Mouse (Mus musculus) Muller cell, postnatal 12 days (primary cell): ENCODE measurements around the gene Gabbr2.

Source experiments
- DNase-seq: peaks from one replicate; pipeline ENCODE4 v3.0.0-alpha.2; 2015; ENCODE audit errors: inconsistent ontology term

The Gabbr2 gene

DNA sequence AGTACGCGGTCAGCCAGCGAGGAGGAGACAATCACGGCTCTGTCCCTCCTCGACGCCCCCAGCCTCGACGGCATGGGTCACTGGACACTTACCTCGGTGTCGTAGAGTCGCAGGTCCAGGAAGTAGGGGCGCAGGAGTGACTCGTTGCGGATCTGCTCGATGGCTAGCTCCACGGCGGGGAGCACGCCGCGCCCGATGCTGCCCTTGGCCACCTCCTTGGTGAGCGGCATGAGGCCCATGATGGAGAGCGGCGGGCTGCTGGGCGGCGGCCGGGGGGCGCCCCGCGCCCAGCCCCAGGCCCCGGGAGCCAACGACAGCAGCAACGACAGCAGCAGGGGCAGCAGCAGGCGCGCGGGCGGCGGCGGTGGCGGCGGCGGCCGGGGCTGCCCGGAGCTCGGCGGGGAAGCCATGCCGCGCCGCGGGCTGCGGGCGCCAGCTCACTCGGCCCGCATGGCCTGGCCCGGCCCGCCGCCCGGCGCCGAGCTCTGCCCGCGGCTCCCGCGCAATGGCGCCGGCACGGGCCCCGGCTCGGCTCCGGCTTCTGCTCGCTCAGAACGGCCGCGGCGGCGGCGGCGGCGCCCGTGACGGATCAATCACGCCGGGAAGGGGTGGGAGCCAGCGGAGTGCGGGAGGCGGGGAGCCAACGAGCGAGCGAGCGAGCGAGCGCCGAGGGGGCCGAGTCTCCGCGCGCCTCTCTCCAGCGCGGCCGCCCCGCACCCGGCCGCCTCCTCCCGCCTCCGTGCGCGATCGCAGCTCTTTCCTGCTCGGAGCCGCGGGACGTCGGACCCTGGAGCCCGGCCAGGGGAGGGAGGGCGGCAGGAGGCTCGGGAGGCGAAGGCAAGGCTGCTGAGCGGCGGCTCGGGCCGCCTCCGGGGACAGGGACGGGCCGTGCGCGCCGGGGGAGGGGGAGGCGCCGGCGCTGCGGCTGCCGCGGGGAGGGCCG lies at the start of gene Gabbr2:
TSS of gene Gabbr2 (minus strand) at position 858 of the 943 bp plus-strand sequence.
- peak; percentile 22 for DNase-seq

DNA sequence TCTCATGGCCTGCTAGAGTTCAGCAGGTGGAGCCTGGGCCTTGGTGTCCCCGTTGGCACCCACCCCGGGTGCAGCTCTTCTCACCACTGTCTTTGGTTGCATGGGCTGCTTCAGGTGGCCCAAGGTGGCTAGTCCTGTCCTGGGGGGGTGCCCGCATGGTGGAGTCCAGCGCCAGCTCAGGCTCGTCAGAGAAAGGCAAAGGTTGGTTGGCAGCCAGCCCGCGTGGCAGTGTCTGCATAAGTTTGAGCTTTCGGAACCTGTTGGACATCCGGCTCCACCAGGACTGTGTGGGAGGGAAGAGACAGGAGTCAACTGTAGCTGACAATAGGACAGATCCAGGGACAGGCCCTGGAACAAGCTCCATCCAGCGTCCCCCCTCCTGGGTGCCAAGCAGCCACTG lies 47.9 kb upstream of the Gabbr2 start:
- DNase-seq: no peak

DNA sequence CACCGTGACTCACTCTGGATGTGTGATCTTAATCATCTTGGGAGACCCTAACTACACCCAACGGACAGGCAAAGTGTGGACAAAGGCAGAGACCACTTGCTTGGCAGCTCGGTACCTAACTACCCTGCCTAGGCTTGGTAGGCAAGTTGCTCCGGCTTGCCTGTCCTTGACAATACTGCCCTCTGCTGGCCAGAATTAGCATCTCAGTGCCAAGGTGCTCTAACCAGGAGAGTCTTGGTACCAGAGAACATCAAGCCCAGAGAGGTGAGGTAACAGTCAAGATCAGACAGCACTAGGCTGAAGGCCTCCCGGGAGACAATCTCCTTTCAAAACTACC lies 45.6 kb upstream of the Gabbr2 start:
- DNase-seq: peak; percentile 62

DNA sequence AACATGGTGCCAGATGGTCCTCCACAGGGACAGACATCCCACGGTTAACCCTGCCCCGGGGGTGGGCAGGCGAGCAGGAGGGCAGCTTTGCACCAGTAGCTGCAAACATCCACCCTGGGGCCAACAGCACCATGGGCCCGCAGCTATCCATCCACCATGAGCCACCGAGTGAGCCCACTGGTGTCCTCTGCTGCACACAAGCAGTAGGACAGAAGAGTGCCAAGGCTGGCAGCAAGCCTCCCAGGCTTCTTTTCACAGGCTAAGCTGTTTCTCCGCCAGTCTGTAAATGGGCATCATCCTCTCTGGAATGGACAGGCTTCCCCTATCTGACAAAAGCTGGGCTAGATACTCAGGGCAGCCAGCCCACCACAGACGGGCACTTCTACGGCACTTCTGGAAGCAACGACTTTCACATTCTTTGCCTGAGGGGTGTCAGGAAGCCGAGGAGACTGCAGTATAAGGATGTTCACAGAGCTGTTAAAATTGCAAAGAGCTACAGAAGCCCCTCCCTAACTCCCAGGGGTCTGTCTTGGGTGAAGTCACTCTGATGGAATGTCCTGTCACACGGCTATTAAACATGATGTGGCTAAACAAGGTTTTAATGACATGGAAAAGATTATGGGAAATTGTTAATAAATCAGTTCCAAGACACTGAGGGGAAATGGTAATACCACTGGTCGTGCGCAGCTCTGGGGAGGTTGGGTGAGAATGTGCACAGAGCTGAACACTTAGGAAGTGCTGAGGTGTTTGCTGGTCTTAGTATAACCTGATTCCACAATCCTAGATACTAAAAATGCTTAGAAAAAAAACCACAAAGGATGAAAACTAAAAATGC lies 45.0 kb upstream of the Gabbr2 start:
- DNase-seq: peak; percentile 88

DNA sequence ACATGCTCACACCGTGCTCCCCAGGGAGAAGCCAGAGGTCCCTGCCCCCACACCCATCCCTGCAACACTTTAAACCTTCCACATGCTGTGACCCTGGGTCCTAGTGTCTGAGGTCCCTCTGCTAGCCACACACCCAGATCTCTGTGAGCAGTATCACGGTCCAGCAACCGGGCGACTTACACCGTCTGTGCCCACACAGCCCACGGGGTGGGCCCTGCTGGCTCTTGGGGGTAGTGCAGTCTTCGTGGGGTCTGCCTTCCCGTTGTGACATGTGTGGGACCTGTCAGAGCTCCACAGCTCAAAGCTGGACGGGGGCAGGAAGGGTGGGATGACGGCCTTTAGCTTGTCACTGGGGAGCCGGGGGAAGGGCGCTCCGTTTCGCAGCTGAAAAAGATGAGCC lies 43.9 kb upstream of the Gabbr2 start:
- no peak for DNase-seq

DNA sequence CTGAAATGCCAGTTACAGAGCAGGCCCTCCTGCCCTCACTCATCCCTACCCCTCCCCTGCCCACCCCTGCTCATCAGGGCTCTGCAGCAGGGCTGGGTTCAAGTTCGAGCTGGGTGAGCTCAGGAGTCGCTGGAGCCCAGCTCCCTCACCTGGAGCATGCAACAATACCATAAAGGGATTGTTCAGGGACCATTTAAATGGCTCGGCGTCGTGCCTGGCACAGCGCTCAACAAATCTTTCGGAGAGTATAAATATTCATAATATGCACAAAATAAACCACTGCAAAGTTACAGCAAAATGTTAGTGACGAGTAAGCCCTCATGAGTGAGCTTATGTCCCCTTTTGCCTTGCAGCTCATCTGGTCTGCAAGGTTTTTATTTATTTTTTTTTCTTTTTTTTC lies 40.5 kb upstream of the Gabbr2 start:
- no peak for DNase-seq

DNA sequence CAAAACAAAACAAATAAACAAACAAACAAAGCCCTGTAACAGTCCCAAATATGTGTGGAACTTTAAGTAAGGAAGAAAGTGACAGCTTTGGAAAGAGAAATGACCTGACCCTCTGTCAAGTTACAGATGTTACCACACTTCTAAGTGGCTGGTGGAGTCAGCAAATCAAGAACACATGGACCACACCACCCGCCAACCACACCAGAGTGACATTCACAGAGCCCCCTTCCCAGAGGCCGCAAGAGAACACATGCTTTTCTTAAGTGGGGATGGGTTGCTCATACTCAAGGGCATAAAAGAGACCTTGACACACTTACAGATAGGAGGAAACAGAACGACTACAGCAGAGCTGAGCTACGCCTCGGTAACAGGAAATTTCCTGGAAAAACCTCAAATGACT lies 37.1 kb upstream of the Gabbr2 start:
- no peak for DNase-seq

DNA sequence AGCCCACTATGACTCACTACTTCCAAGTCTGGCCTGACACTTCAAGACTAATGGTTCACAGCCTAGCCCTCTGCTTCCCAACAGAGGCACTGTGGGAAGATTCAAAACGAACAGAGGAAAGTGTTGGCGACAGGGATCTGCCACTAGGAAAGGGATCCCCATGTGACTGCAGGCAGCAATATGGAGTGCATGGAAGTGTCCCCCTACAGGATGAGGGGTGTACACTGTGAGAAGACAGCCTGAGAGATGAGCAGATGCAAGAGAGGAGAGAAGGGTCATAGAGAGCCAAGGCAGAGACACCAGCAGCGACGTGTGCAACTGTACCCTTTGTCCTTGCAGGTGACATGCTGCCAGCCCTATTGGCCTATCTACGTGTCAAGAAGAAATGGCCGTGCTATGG lies 32.3 kb upstream of the Gabbr2 start:
- DNase-seq: no peak

DNA sequence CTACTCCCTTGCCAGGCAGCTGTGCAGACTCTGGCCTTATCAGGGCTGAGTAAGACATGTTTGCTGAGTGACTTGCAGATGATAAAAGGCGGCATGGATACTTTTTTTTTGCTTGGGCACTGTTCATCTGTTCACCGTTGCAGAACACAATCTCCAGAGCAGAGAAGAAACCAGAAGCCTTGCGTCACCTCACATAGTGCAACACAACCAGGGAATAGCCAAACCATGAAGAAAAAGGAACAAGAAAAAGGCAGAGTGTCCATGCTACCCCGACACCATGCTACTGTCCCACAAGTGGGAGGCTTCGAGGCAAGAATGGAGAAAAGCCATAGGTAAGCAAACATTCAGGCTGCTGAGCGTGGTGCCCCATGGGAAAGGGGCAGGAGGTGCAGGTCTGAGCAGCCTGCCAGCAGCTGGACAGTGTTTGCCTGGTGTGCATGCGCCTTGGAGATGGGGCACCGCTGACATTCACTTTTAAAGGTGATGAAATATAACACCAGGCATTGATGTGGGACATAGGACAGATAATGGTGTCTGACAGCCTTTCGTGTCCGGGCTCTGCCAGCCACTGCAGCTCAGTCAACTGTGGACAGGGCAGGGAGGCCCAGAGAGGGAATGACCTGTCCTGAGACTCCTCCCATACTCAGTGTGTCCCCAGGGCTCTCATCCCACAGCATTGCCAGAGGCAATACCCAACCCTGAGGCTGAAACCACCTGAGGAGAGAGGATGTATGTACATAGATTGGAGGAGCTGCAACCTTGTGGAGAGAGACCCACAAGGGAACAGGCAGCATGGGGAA lies 31.3 kb upstream of the Gabbr2 start:
- no peak for DNase-seq

DNA sequence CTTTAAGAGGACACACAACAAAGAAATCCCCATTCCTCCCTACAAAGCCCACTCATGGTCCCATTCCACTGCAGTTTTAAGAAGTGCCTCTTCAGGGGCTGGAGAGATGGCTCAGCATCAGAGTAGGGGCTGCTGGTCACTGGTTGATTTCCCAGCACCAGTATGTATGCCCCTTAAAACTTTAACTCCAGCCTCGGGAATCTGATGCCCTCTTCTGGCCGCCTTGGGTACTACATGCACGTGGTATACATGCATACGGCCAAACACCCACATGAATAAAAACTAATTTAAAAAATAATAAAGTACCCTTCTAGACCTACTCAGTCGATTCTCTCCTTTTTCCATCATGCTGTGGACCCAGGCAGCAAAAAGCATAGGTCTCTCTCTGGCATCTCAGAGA lies 28.9 kb upstream of the Gabbr2 start:
- peak; percentile 19 for DNase-seq

DNA sequence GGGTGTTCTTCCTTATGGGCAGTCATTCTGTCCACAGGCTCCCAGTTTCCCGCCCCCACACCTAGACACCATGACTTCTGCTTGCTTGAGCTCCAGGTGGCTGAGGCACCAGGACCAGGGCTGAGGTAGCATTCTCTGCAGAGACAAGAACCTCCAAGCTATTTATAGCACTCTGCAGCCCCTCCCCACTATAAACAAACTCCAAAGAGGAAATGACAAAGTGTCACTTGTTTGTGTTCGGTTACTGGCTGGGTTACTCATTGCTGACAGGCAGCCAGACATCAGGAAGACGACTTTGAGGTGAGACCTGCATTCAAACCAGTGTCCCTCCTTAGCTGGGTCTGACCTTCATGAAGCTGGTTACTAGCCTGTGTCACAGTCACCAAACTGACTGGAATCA lies 23.5 kb upstream of the Gabbr2 start:
- DNase-seq: no peak

DNA sequence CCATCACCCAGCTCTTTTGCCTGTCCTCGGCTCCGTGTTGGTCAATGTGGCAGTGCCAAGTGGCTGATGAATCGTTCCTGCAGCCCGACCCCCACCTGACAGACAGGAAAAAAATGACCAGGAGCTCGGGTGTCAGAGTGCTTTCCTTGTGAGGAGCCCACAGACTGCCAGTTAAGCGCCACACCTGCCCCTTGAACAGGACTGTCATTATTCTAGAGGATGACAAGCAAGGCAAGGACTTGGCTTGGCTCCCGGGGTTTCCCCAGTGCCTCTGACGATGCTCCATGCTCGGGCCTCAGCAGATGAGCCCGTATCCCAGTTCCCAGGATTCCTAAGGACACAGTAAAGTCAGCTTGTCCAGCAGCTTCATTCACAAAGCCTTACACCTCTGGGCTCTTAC lies 20.8 kb upstream of the Gabbr2 start:
- peak; percentile 58 for DNase-seq

DNA sequence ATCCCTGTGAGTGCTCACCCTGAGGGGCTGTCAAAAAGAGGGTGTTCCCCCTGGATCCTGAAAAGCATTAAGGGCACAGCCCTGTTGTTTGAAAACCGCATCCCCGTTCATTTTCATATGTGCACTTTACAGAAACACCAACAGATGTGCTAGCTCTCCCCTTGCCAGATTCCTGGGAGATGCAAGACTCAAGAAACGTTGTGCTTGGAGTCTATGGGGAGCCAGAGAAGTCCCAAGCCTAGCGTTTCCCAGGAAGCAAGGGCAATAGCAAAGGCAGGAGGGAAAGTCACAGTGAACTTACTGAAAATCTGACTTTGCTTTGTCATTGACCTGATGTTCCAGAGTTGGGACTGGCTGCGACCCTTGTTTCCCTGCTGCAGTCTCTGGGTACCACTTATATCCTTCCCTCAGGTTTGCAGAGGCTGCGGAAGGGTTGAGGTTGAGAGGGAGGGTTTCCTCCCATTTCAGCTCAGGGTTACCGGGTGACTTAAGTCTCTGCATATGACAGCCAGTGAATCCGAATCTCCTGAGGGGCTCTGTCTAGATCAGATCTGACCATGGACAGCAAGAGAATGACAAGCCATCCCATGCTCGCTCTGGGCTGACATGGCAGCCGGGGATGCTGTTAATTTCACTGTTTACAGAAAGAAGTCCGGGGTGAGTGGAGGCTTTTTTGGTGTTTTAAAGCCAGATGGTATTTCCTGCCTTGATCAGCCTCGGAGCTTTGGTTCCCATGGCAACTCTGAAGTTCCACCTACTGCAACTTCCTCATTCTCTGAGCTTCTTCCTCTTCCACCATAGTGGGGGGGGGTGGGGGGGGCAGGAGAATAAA lies 18.9 kb upstream of the Gabbr2 start:
- DNase-seq: no peak

DNA sequence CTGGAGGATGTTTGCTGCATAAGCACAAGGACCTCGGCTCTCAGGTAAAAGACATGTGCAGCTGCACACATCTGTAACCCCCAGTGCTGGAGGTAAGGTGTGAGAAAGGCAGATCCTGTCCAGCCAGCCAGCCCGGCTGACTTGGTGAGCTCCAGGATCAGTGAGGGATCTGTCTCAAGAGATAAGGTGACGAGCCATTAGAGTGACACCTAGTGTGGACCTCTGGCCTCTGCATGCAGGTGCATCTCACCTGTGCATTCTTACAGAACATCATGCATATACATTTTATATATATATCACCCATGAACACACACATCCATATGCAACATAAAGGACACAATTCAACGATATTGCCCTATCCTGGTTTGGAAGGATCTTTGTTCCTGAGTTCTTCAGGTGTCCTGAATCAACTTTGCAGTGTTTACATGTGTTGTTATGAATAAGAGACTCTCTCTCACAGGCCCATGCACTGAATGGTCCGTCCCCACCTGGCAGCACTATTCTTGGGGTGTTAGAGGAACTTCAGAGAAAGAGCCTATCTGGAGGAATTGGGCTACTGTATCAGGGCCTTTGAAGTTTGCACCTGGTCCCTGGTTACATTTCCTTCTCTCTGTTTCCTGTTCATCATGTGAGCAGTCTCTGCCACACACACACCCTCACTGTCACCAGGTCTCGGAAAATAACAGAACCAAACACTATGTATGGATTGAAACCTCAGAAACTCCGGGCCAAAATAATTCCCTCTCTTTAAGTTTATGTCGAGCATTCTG lies 9.1 kb upstream of the Gabbr2 start:
- no peak for DNase-seq

DNA sequence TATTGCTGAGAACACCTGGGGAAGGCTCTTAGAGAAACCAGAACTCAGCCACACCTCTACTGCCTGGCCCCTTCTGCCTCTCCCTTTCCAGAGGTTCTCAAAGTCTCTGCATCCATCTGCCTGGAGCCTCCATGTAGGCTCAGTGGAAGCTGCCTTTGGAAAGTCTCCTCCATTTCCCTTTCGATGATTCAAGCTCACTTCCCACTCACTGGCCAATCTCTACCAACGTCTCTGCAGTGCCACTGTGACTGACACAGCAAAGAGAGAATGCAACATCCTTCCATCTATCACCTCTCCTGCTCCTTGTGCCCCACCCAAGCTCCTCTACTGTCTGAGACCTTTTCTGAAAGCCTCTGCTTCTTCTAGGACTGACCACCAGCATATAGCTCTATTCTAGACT lies 6.3 kb upstream of the Gabbr2 start:
- no peak for DNase-seq

DNA sequence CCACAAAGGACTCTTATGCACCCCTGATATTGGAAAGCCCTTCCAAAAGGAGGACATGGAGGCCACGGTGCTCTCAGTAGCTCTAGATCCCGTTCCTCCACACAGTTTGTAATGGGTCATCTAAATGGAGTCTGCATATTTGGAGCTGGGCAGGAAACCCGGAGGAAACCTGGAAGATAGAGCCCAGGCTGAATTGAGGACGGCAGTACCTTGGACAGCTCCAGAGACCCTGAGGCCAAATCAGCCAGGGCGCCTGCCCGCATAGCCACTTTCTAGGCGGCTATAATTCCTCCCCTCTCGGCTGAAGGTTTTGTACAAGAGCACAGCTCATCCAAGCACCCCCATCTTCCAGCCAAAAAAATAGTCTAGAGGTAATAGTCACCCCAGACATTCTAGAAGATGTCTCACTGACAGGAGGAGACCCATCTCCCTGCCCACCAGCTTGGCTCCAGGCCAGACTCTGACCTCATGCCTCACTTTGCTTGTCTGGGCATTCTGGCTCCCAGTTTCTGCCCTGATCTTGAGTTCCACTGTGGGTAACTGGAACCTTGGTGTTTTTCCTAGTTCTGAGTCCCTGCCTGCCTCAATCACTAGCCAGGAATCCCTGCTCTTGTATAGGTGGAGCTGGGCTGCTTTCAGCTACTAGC lies 1.3 kb upstream of the Gabbr2 start:
- peak; percentile 66 for DNase-seq

DNA sequence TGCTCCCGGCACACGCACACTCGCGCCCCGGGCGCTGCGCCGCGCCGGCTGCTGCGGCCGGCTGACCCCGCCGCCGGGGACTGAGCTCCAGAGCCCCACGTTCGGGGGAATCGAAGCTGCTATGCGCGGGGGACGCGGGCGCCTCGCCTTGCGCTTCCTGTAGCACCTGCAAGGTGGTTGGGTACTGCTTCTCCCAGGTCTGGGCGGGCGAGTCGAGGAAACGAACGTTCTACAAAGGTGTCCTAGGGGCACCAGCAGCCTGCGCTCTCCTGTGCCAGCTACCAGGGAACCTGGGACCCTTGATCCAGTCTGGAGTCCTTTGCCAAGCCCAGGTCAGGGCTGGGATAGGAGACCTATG lies 265 bp upstream of the Gabbr2 start:
- no peak for DNase-seq

DNA sequence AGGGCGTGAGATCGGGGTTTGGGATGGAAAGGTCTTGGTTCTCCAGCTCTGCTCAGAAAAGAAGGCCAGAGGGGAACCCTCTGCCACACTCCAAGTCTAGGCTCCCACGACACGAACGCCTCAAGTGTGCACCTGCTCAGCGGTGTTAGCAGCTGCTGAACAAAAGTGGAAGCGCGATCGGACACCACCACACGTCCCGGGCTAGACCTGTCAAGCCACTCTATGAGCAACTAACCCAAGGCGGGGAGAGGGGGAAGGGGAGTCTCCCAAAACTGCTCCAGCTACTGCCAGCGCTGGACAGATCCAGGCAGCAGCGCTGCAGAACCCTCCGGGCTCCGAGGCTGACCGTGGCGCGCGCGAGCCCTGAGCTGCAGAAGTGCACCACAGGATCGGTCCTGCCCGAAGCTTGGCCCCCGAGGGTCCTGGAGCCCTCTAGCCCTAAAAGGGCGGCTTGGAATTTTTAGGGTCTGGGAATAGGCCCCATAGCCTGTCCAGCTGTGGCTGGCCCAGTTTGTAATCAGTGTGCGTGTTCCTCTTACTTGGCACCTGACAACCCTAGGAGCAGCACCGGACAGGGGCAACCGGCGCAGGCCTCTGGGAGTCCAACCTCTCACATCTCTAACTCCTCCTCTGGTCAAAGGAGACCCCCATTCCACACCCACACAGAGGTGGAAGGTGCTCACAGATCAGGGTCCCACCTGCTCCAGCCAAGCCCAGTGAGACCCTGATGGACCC lies 1.2 kb downstream of the Gabbr2 start:
- peak; percentile 59 for DNase-seq

DNA sequence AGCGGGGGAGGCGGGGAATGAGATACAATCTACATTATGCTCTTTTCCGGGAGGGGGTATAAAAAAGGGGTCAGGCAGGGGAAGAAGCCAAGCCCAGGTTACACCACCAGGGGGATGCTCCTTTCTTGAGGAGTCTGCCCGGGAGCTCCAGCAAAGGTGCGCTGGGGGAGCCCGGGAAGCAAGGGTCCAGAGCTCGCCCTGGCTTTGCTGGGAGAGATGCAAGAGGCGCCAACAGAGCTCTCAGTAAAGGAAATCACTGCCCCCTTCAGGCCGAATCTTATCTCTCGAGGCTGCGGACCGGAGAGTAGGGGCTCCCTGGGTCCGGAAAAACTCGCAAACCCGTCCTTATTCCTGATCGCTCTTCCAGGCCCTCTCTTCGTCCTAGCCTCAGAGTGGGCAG lies 1.8 kb downstream of the Gabbr2 start:
- DNase-seq: peak; percentile 31
